Mouse (Mus musculus) forebrain, postnatal 0 days (tissue): Measurements from ENCODE around the gene Brca2. TPM values are rescaled to one million over a fixed set of nuclear protein-coding genes. Genes with fewer than 3 reads are reported as not detected.

Experiments
- ATAC-seq: fragments of 200-750 bp; cut with Nextera tagmentation; 2 replicates; pipeline ENCODE4 v1.8.0; 2017; ENCODE audit warnings: mild to moderate bottlenecking, moderate library complexity
- DNase-seq: peaks from one replicate; pipeline ENCODE4 v3.0.0-alpha.2; 2015
- H3K27ac ChIP-seq: fragments of 300-500 bp; sonication (generic); 2 replicates; pipeline ENCODE4 v1.5.1; 2014; ENCODE audit warnings: low read depth, mild to moderate bottlenecking, antibody characterized with exemption, low read length, moderate library complexity, mixed read lengths
- H3K27me3 ChIP-seq: fragments of 300-500 bp; sonication (generic); 2 replicates; pipeline ENCODE4 v1.6.1; 2014; ENCODE audit warnings: mild to moderate bottlenecking, low read length, mixed read lengths; ENCODE audit not compliant: insufficient read depth
- H3K36me3 ChIP-seq: fragments of 300-500 bp; sonication (generic); 2 replicates; pipeline ENCODE4 v1.6.1; 2014; ENCODE audit warnings: mild to moderate bottlenecking, moderate library complexity; ENCODE audit not compliant: insufficient read depth
- H3K4me1 ChIP-seq: fragments of 300-500 bp; sonication (generic); 2 replicates; pipeline ENCODE4 v1.6.1; 2014; ENCODE audit warnings: antibody characterized with exemption; ENCODE audit not compliant: insufficient read depth
- H3K4me2 ChIP-seq: fragments of 300-500 bp; sonication (generic); 2 replicates; pipeline ENCODE4 v1.6.1; 2014; ENCODE audit warnings: low read depth, mild to moderate bottlenecking, moderate library complexity
- H3K4me3 ChIP-seq: fragments of 300-500 bp; sonication (generic); 2 replicates; pipeline ENCODE4 v1.5.1; 2014; ENCODE audit warnings: low read depth, low read length, mixed read lengths
- H3K9ac ChIP-seq: fragments of 300-500 bp; sonication (generic); 2 replicates; pipeline ENCODE4 v1.6.1; 2014; ENCODE audit warnings: mild to moderate bottlenecking
- H3K9me3 ChIP-seq: fragments of 300-500 bp; sonication (generic); 2 replicates; pipeline ENCODE4 v1.6.1; 2016; ENCODE audit warnings: low read length
- CTCF ChIP-seq: sonication (generic); IDR thresholded peaks from 2 replicates; pipeline ENCODE4 v1.5.1; 2016; ENCODE audit warnings: antibody characterized with exemption, control low read depth, low read depth
- WGBS: fragments of 180-500 bp; shearing (Covaris S2); extraction: QIAGEN DNeasy Blood & Tissue Kit; methylation state at CpG from one replicate; pipeline ENCODE4 v1.1.7; 2014; 5-methylcytosine and 5-hydroxymethylcytosine counted together
- polyA plus RNA-seq: library from polyadenylated mRNA; unstranded; fragments of >200 nt; fragmentation: Nextera tagmentation; extraction: Ambion mirVana; gene quantifications from 2 replicates; pipeline ENCODE4 v1.2.1, GENCODE M21; 2015
- total RNA-seq: library from RNA; depleted of rRNA; stranded (reverse); fragments of >200 nt; gene quantifications from 2 replicates; pipeline ENCODE4 v1.2.3, GENCODE M21; 2014

Gene Brca2
- total and polyA plus RNA-seq, 2 experiments from 2014 or later = 9.7 to 9.8 TPM

- no peaks in the 10 kb centered on the region for H3K36me3 ChIP-seq
- H3K9me3 ChIP-seq = no peaks in the 10 kb centered on the region
- H3K27ac ChIP-seq = no peak overlapping the region
- no peak for DNase-seq
- H3K9ac ChIP-seq = no peak overlapping the region
- WGBS = 89% methylated on average over 2 of the region's 2 CpGs
- ATAC-seq = no peak
- TF ChIP-seq CTCF = no peak
- H3K27me3 ChIP-seq = no peaks in the 10 kb centered on the region
- H3K4me2 ChIP-seq = no peak overlapping the region
- peaks cover 6% of the 10 kb centered on the region; the same call in 1 of the 2 replicates for H3K4me1 ChIP-seq
- no peak overlapping the region for H3K4me3 ChIP-seq
Observed at GRCm38 (mm10) chr5:150525239-150525638, 2.8 kb downstream of the Brca2 start.

- Histone ChIP-seq H3K27ac (no peak overlapping the region), H3K27me3 (no peaks in the 10 kb centered on the region), H3K4me1 (no peaks in the 10 kb centered on the region), H3K9ac (no peak overlapping the region), H3K4me3 (no peak overlapping the region), H3K9me3 (no peaks in the 10 kb centered on the region), H3K4me2 (no peak overlapping the region), H3K36me3 (peaks cover 3% of the 10 kb centered on the region; the same call in 1 of the 2 replicates)
- no peak for TF ChIP-seq CTCF
- 100% methylated on average over 1 of the region's 1 CpGs for WGBS
- DNase-seq = no peak
- ATAC-seq = no peak
Observed at GRCm38 (mm10) chr5:150541302-150541701, 18.9 kb downstream of the Brca2 start.

DNA sequence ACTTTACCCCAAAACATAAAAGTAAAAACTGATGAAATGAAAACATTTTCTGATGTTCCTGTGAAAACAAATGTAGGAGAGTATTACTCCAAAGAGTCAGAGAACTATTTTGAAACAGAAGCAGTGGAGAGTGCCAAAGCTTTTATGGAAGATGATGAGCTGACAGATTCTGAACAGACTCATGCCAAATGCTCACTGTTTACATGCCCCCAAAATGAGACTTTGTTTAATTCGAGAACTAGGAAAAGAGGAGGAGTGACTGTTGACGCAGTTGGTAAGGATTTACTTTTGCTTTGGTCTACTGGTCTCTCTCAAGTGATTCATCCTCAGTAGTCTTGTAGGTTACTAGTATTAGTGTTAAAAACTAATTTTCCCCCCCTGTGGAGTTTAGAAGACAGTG is 20.8 kb downstream of the Brca2 start:
- WGBS = 88% methylated on average over 2 of the region's 2 CpGs
- H3K27me3 ChIP-seq = no peaks in the 10 kb centered on the region
- H3K9me3 ChIP-seq = no peaks in the 10 kb centered on the region
- H3K4me1 ChIP-seq = no peaks in the 10 kb centered on the region
- TF ChIP-seq CTCF = no peak
- H3K27ac ChIP-seq = no peak overlapping the region
- H3K9ac ChIP-seq = no peak overlapping the region
- no peak overlapping the region for H3K4me2 ChIP-seq
- no peak overlapping the region for H3K4me3 ChIP-seq
- no peak for ATAC-seq
- peaks cover 3% of the 10 kb centered on the region; the same call in 1 of the 2 replicates for H3K36me3 ChIP-seq
- DNase-seq = no peak

DNA sequence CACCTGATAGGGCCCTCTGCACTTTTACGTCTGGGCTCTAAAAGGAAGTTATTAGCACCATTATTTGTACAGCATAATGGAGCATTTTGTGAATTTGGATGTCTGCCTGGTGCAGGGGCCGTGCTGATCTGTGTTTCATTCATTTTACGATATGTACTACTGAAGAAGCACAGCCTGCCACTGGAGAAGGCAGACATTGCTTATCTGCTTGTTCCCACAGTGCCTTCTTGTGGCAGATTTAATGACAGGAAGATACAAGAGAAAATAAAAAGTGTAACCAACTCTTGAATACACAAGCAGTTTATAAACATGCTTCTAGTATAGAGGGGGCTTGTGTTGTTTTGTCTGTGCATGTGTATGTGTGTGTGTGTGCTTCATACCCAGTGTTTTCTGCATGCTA is 29.2 kb downstream of the Brca2 start:
- ATAC-seq (no peak), DNase-seq (peak; percentile 39)

DNA sequence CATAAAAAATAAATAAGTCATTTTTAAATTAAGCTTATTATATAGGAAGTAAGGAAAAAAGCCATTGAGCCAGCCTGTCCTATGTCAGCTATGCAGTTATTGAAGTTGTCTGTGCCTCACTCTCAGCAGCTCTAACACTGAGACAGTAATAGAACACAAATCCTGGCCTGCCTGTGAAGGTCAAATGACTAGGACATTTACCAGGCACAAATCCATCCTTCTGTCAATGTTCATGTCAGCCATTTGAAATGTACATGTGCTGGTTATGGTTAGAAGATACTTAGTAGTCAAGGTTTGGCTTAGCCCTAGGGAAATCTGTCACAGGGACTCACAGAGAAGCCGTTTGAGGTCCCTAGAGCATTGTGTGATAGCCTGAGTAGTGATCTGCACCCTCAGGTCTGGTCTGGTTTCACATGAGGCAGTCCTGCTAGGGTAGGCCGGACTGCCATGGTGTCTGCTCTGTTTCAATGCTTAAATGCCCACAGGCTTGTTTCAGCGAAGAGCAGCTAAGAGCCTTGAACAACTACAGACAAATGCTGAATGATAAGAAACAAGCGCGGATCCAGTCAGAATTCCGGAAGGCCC is 37.2 kb downstream of the Brca2 start:
- ATAC-seq (no peak), DNase-seq (no peak)
- H3K9ac ChIP-seq = no peak overlapping the region
- H3K27me3 ChIP-seq = no peaks in the 10 kb centered on the region
- H3K36me3 ChIP-seq = peaks cover 25% of the 10 kb centered on the region
- H3K4me1 ChIP-seq = no peaks in the 10 kb centered on the region
- H3K4me3 ChIP-seq = no peak overlapping the region
- WGBS = 96% methylated on average over 6 of the region's 6 CpGs
- no peaks in the 10 kb centered on the region for H3K9me3 ChIP-seq
- H3K27ac ChIP-seq = no peak overlapping the region
- H3K4me2 ChIP-seq = no peak overlapping the region
- no peak for TF ChIP-seq CTCF

More for the DNA sequence above, 29.2 kb downstream of the Brca2 start:
- peaks cover 24% of the 10 kb centered on the region for H3K36me3 ChIP-seq
- no peak overlapping the region for H3K4me3 ChIP-seq
- WGBS = 22% methylated on average over 3 of the region's 3 CpGs
- no peak overlapping the region for H3K4me2 ChIP-seq
- no peaks in the 10 kb centered on the region for H3K4me1 ChIP-seq
- TF ChIP-seq CTCF = peak; percentile 69
- H3K27ac ChIP-seq = no peak overlapping the region
- no peaks in the 10 kb centered on the region for H3K27me3 ChIP-seq
- H3K9me3 ChIP-seq = no peaks in the 10 kb centered on the region
- no peak overlapping the region for H3K9ac ChIP-seq

DNA sequence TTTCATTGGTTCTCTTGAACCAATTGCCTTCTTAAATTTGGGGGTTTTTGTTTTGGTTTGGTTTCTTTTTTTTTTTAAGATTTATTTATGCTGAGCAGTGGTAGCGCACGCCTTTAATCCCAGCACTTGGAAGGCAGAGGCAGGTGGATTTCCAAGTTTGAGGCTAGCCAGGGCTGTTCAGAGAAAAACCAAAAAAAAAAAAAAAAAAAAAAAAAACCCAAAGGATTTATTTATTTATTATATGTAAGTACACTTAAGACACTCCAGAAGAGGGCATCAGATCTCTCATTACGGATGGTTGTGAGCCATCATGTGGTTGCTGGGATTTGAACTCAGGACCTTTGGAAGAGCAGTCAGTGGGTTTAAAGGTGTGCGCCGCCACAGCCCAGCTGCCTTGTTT is 38.4 kb downstream of the Brca2 start:
- H3K4me3 ChIP-seq = no peak overlapping the region
- H3K27ac ChIP-seq = no peak overlapping the region
- TF ChIP-seq CTCF = no peak
- H3K4me2 ChIP-seq = no peak overlapping the region
- DNase-seq = no peak
- no peaks in the 10 kb centered on the region for H3K4me1 ChIP-seq
- WGBS = 94% methylated on average over 5 of the region's 5 CpGs
- peaks cover 29% of the 10 kb centered on the region for H3K36me3 ChIP-seq
- no peak for ATAC-seq
- no peaks in the 10 kb centered on the region for H3K9me3 ChIP-seq
- H3K9ac ChIP-seq = no peak overlapping the region
- no peaks in the 10 kb centered on the region for H3K27me3 ChIP-seq

GRCm38 (mm10) chr5:150561376-150561775 is 38.9 kb downstream of the Brca2 start:
- no peak for DNase-seq
- no peaks in the 10 kb centered on the region for H3K4me1 ChIP-seq

More at GRCm38 (mm10) chr5:150561376-150561775, 38.9 kb downstream of the Brca2 start:
- TF ChIP-seq CTCF = no peak
- H3K4me2 ChIP-seq = no peak overlapping the region
- no peaks in the 10 kb centered on the region for H3K27me3 ChIP-seq
- no peak for ATAC-seq
- no peak overlapping the region for H3K9ac ChIP-seq
- no peaks in the 10 kb centered on the region for H3K9me3 ChIP-seq
- no peak overlapping the region for H3K4me3 ChIP-seq
- H3K27ac ChIP-seq = no peak overlapping the region
- peaks cover 29% of the 10 kb centered on the region for H3K36me3 ChIP-seq
